Mouse (Mus musculus): ENCODE data around the gene Btrc. TPM values are rescaled to one million over a fixed set of nuclear protein-coding genes. Genes with fewer than 3 reads are reported as not detected.

The Btrc gene
- polyA plus RNA-seq, 1 experiment from 2014 or later = 46.0 TPM

DNA sequence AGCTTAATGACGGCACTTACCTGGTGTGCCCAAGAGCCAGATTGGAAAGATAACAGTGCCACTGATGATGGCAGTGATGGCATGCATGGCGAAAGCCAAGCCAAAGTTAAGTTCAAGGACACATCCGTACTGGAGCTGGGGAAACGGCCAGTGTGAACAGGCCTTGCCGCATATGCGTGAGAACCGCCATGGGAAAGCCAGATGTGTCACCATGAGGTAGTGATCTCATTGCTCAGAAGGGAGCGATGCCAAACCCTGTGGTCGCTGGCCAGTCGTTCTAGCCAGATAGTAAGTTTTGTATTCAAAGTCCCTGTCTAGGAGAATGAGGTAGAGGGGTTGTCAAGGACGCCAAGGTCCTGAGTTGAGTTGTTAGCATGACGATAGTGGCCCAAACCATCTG is 152.7 kb downstream of the Btrc start:
- Histone ChIP-seq H3K9ac (ENCODE audit: low read depth, low read length) (no peak overlapping the region), H3K27ac (ENCODE audit: low read depth, low read length) (no peak overlapping the region), H3K4me2 (no peak overlapping the region), H3K27me3 (ENCODE audit: control insufficient read depth, insufficient read depth, low read length) (no peaks in the 10 kb centered on the region), H3K36me3 (ENCODE audit: control insufficient read depth, insufficient read depth, low read length) (peaks cover 16% of the 10 kb centered on the region), H3K4me1 (ENCODE audit: control insufficient read depth, insufficient read depth, low read length) (no peaks in the 10 kb centered on the region), H3K4me3 (ENCODE audit: low read depth, low read length) (no peak overlapping the region), H3K9me3 (replicated peaks; ENCODE audit: control insufficient read depth, low read length) (no peaks in the 10 kb centered on the region)
- WGBS (ENCODE audit: insufficient replicate concordance) = 92% methylated on average over 12 of the region's 12 CpGs
- ATAC-seq (replicated peaks; ENCODE audit: insufficient number of reproducible peaks, low FRiP score, low TSS enrichment) = no peak

DNA sequence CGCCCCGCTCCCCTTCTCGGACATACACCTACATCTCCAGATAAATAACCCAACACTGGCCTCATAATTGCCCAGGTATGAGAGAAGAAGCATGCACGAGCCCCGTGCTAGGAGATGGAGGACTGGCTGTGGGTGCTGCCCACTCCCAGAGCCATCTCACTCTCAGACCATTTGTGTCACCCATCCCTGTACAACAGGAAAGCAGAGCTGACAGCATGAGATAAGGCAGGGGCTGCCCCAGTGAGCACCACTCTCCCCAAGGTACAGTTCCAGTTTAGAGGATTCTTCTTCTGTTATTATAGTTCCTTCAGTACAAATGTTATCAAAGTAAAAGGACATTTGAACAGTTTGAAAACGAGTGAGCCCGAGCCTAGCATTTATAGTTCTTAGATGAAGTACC is 163.8 kb downstream of the Btrc start:
- no peaks in the 10 kb centered on the region for H3K27me3 ChIP-seq (ENCODE audit: control insufficient read depth, insufficient read depth, low read length)
- no peak overlapping the region for H3K4me2 ChIP-seq
- no peak for ATAC-seq (replicated peaks; ENCODE audit: insufficient number of reproducible peaks, low FRiP score, low TSS enrichment)
- H3K9me3 ChIP-seq (replicated peaks; ENCODE audit: control insufficient read depth, low read length) = no peaks in the 10 kb centered on the region
- no peak overlapping the region for H3K4me3 ChIP-seq (ENCODE audit: low read depth, low read length)
- H3K4me1 ChIP-seq (ENCODE audit: control insufficient read depth, insufficient read depth, low read length) = peaks cover 28% of the 10 kb centered on the region
- H3K27ac ChIP-seq (ENCODE audit: low read depth, low read length) = no peak overlapping the region
- H3K9ac ChIP-seq (ENCODE audit: low read depth, low read length) = no peak overlapping the region
- peaks cover 10% of the 10 kb centered on the region for H3K36me3 ChIP-seq (ENCODE audit: control insufficient read depth, insufficient read depth, low read length)
- WGBS (ENCODE audit: insufficient replicate concordance) = 72% methylated on average over 7 of the region's 7 CpGs

DNA sequence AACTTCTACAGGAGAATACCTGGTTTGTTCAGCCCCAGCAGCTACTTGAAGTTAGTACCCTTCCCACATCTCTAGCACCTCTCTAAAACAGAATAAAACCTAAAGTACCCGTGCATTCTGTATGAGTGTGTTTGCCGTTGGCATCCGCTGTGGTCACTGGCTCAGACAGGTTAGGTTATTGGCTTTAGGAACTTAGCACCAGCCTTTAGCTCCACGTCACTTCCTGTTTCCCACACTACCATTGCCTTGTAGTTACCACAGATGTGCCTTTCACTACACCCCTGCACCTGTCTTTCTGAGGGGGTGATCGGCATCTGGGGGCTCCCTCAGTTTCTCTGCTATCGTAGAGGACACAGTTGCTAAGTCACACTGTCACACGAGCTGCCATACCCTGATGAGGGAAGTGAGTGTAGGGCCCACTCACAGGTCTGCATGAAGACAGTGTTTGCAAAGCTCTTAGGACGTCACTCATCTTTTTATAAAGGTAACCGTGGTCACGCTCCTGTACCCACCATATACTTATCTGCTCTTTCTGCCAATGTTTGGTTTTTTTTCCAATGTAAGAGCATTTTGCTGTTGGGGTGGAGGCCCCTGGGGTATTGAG is 164.5 kb downstream of the Btrc start:
- H3K9me3 ChIP-seq (replicated peaks; ENCODE audit: control insufficient read depth, low read length) = no peaks in the 10 kb centered on the region
- ATAC-seq (replicated peaks; ENCODE audit: insufficient number of reproducible peaks, low FRiP score, low TSS enrichment) = no peak
- H3K27ac ChIP-seq (ENCODE audit: low read depth, low read length) = no peak overlapping the region
- peaks cover 10% of the 10 kb centered on the region for H3K36me3 ChIP-seq (ENCODE audit: control insufficient read depth, insufficient read depth, low read length)
- H3K4me1 ChIP-seq (ENCODE audit: control insufficient read depth, insufficient read depth, low read length) = peaks cover 30% of the 10 kb centered on the region
- no peak overlapping the region for H3K4me3 ChIP-seq (ENCODE audit: low read depth, low read length)
- no peaks in the 10 kb centered on the region for H3K27me3 ChIP-seq (ENCODE audit: control insufficient read depth, insufficient read depth, low read length)
- 88% methylated on average over 10 of the region's 10 CpGs for WGBS (ENCODE audit: insufficient replicate concordance)
- no peak overlapping the region for H3K4me2 ChIP-seq
- H3K9ac ChIP-seq (ENCODE audit: low read depth, low read length) = no peak overlapping the region

DNA sequence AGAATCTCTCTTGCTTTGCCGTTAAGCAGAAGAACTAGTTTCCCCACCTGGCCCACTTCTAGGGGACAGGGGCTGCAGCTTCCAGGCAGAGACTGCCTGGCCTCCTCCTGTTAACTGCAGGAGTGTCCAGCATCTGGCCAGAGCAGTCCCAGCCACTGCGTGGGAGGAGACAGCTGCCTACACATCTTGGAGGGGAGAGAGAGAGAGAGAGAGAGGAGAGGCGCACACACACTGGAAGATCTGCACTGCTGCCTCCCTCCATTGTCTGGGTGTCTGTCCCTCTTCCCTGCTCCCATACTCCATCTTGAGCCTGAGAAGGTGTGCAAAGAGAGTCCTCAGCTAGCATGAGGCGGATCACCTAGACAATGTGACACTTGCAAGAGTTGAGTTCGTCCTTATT is 165.8 kb downstream of the Btrc start:
- H3K27me3 ChIP-seq (ENCODE audit: control insufficient read depth, insufficient read depth, low read length) = peaks cover 2% of the 10 kb centered on the region; the same call in 1 of the 2 replicates
- H3K36me3 ChIP-seq (ENCODE audit: control insufficient read depth, insufficient read depth, low read length) = peaks cover 5% of the 10 kb centered on the region
- H3K4me3 ChIP-seq (ENCODE audit: low read depth, low read length) = no peak overlapping the region
- no peaks in the 10 kb centered on the region for H3K9me3 ChIP-seq (replicated peaks; ENCODE audit: control insufficient read depth, low read length)
- no peak overlapping the region for H3K9ac ChIP-seq (ENCODE audit: low read depth, low read length)
- peaks cover 30% of the 10 kb centered on the region for H3K4me1 ChIP-seq (ENCODE audit: control insufficient read depth, insufficient read depth, low read length)
- H3K4me2 ChIP-seq = no peak overlapping the region
- H3K27ac ChIP-seq (ENCODE audit: low read depth, low read length) = peak overlapping the region; percentile 65; the same call in 1 of the 2 replicates
- ATAC-seq (replicated peaks; ENCODE audit: insufficient number of reproducible peaks, low FRiP score, low TSS enrichment) = no peak
- 59% methylated on average over 5 of the region's 5 CpGs for WGBS (ENCODE audit: insufficient replicate concordance)

DNA sequence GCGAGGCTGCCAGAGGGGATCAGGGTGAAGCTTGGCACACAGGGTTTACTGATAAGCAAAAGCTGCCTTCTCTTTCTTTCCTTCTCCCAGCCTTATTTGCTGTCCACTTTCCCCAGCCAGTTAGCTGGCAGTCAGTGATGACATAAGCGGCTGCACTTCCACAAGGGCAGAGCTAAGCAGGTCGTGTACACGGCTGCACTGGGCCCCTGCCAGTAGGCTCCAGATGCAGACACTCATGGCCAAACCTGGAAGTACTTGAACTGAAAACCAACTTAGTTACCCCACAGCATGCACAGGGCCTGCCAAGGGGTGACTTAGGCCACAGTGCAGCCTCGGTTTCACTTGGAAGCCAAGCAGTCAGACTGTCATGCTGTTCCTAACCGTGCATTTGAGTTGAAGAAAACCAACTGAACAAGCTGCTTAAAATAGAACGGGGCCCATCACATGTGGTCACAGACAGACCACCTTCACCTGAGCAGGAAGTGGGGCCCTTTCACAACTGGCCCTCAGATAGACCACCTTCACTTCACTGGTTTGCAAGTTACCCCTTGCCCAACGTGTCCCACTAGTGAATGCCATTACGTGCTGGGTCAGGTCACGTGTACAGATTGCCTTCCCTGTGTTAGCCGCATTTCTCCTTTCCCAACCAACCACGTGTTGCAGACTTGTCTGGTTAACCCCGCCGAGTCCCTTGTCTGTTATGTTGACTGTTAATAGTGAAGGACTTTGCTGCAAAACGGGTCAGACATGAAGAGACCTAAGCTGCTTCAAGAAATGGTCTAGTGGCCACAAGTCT is 166.9 kb downstream of the Btrc start:
- Histone ChIP-seq H3K9ac (ENCODE audit: low read depth, low read length) (no peak overlapping the region), H3K9me3 (replicated peaks; ENCODE audit: control insufficient read depth, low read length) (no peaks in the 10 kb centered on the region), H3K36me3 (ENCODE audit: control insufficient read depth, insufficient read depth, low read length) (0 out of 2 replicates have a peak, but pooled peaks cover 3% of the 10 kb centered on the region), H3K4me2 (no peak overlapping the region), H3K4me1 (ENCODE audit: control insufficient read depth, insufficient read depth, low read length) (peaks cover 30% of the 10 kb centered on the region), H3K4me3 (ENCODE audit: low read depth, low read length) (no peak overlapping the region), H3K27me3 (ENCODE audit: control insufficient read depth, insufficient read depth, low read length) (peaks cover 5% of the 10 kb centered on the region; the same call in 1 of the 2 replicates), H3K27ac (ENCODE audit: low read depth, low read length) (peak overlapping the region; percentile 65)
- no peak for ATAC-seq (replicated peaks; ENCODE audit: insufficient number of reproducible peaks, low FRiP score, low TSS enrichment)
- 65% methylated on average over 15 of the region's 15 CpGs for WGBS (ENCODE audit: insufficient replicate concordance)

DNA sequence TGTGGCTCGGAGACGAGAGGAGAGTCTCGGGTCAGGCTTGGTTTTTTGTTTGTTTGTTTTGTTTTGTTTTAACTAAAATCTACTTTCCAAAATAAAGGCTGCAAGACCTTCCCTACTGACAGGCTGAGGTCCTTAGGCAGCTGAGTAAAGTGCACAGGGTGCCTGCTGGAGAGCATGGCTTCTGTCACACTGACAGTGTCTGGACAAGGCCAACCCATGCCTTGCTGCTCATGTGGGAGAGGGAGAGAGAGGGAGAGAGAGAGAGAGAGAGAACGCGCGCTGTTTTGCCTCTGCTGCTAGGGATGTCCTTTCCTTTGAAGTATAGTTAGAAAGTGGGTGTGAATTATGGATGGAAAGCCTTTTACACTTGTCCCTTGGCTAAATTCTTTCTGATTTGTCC is 168.0 kb downstream of the Btrc start:
- Histone ChIP-seq H3K4me1 (ENCODE audit: control insufficient read depth, insufficient read depth, low read length) (peaks cover 30% of the 10 kb centered on the region), H3K27me3 (ENCODE audit: control insufficient read depth, insufficient read depth, low read length) (peaks cover 12% of the 10 kb centered on the region), H3K27ac (ENCODE audit: low read depth, low read length) (peak overlapping the region; percentile 29; the same call in 1 of the 2 replicates), H3K9me3 (replicated peaks; ENCODE audit: control insufficient read depth, low read length) (no peaks in the 10 kb centered on the region), H3K9ac (ENCODE audit: low read depth, low read length) (no peak overlapping the region), H3K4me2 (no peak overlapping the region), H3K4me3 (ENCODE audit: low read depth, low read length) (no peak overlapping the region), H3K36me3 (ENCODE audit: control insufficient read depth, insufficient read depth, low read length) (0 out of 2 replicates have a peak, but pooled peaks cover 3% of the 10 kb centered on the region)
- 45% methylated on average over 6 of the region's 6 CpGs for WGBS (ENCODE audit: insufficient replicate concordance)
- ATAC-seq (replicated peaks; ENCODE audit: insufficient number of reproducible peaks, low FRiP score, low TSS enrichment) = no peak

DNA sequence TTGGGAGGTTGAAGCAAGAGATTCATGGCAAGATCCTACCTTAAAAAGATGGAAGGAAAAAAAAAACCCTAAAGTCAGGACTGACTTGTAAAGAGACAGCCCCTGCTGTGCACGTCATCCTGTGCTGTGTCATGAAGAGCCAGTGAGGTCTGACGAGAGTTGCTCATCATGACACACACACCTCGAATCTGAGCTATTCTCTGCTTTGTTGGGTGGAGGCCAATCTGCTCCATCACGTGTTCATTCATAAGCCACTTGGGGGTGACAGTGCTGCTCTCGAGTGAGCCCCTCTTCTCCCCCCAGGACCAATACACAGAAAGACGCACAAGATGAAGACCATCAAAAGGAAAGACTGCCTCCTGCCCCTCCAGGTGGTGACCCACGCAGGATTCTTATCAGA is 170.1 kb downstream of the Btrc start:
- WGBS (ENCODE audit: insufficient replicate concordance) = 55% methylated on average over 7 of the region's 7 CpGs

DNA sequence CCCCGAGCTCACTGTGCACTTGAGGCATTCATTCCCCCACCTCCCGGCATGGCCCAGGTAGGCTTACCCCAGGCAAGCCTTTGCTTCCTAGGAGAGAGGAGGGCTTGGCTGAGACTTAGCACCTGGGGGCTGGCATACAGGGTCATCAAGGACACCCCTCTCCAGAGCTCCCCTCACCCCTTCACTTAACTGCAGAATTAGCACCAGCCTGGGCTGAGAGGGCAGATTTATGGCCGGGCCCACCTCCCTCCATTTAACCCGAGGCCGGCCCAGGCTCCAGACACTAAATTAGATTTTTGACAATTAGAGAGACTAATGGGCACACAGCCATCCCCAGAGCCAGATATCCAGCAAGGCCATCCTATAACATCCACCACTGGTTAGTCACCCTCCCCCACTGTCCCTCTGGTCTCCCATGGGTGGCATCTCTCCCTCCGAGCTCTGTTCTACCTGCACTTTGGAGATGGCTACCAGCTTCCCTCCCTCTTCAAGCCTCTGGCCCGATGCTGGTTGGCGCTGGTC is 171.7 kb downstream of the Btrc start:
- no peaks in the 10 kb centered on the region for H3K9me3 ChIP-seq (replicated peaks; ENCODE audit: control insufficient read depth, low read length)
- H3K4me2 ChIP-seq = no peak overlapping the region
- no peak overlapping the region for H3K27ac ChIP-seq (ENCODE audit: low read depth, low read length)
- peaks cover 14% of the 10 kb centered on the region for H3K4me1 ChIP-seq (ENCODE audit: control insufficient read depth, insufficient read depth, low read length)
- H3K36me3 ChIP-seq (ENCODE audit: control insufficient read depth, insufficient read depth, low read length) = no peaks in the 10 kb centered on the region
- no peak for ATAC-seq (replicated peaks; ENCODE audit: insufficient number of reproducible peaks, low FRiP score, low TSS enrichment)
- no peak overlapping the region for H3K4me3 ChIP-seq (ENCODE audit: low read depth, low read length)
- no peak overlapping the region; the same call in 1 of the 2 replicates for H3K9ac ChIP-seq (ENCODE audit: low read depth, low read length)
- H3K27me3 ChIP-seq (ENCODE audit: control insufficient read depth, insufficient read depth, low read length) = peaks cover 29% of the 10 kb centered on the region
- 70% methylated on average over 8 of the region's 8 CpGs for WGBS (ENCODE audit: insufficient replicate concordance)

More for the DNA sequence above, 170.1 kb downstream of the Btrc start:
- Histone ChIP-seq H3K36me3 (ENCODE audit: control insufficient read depth, insufficient read depth, low read length) (0 out of 2 replicates have a peak, but pooled peaks cover 1% of the 10 kb centered on the region), H3K9ac (ENCODE audit: low read depth, low read length) (no peak overlapping the region), H3K4me3 (ENCODE audit: low read depth, low read length) (no peak overlapping the region), H3K4me1 (ENCODE audit: control insufficient read depth, insufficient read depth, low read length) (peaks cover 30% of the 10 kb centered on the region), H3K4me2 (no peak overlapping the region), H3K27ac (ENCODE audit: low read depth, low read length) (no peak overlapping the region), H3K9me3 (replicated peaks; ENCODE audit: control insufficient read depth, low read length) (no peaks in the 10 kb centered on the region), H3K27me3 (ENCODE audit: control insufficient read depth, insufficient read depth, low read length) (peaks cover 19% of the 10 kb centered on the region)
- no peak for ATAC-seq (replicated peaks; ENCODE audit: insufficient number of reproducible peaks, low FRiP score, low TSS enrichment)

Data from heart, embryonic 11.5 days (tissue).